ENCODE assay signal across 13 mouse cellular contexts in genomic region chr13:4465641-4466040, GRCm38 (mm10). TPM values are rescaled to one million over a fixed set of nuclear protein-coding genes. Genes with fewer than 3 reads are reported as not detected.
"Had no signal": no experiment of that assay in that cellular context is flagged by ENCODE, and none has a peak within 500 bp of the region (broad histone marks: within the 10 kb centered on the region; RNA-seq: fewer than 3 reads in every experiment).

No protein-coding gene starts in this region.

- DNase-seq: retina, postnatal 1 day; right cerebral cortex, adult 18-20 months; right cerebral cortex, postnatal 14 days; right cerebral cortex, postnatal 25 days; right cerebral cortex, postnatal 4 days; spleen, adult 18-20 months; thymus, adult 18-20 months; thymus, adult 2 months; thymus, postnatal 14 days; thymus, postnatal 25 days; thymus, postnatal 36 days; thymus, postnatal 4 days had no signal

RNA-seq across cellular contexts. Expression of gene Akr1c6, which starts 31.5 kb away (rescaled TPM):
- total RNA-seq: neutrophil, adult 5-6 weeks had no signal

RNA-seq across cellular contexts. Expression of gene Akr1c20, which starts 57.5 kb away (rescaled TPM):
- total RNA-seq: neutrophil, adult 5-6 weeks had no signal
